Mouse (Mus musculus) neural tube, embryonic 11.5 days (tissue): ENCODE data around the gene Gskip. TPM values are rescaled to one million over a fixed set of nuclear protein-coding genes. Genes with fewer than 3 reads are reported as not detected.

Experiments
- ATAC-seq: fragments of 200-750 bp; cut with Nextera tagmentation; 2 replicates; pipeline ENCODE4 v1.8.0; 2017; ENCODE audit warnings: moderate number of reproducible peaks, mild to moderate bottlenecking, moderate TSS enrichment, moderate library complexity; ENCODE audit not compliant: insufficient read depth, low FRiP score, low TSS enrichment
- DNase-seq: peaks from one replicate; pipeline ENCODE4 v3.0.0-alpha.2; 2015; ENCODE audit warnings: low spot score
- H3K27ac ChIP-seq: fragments of 300-500 bp; sonication (generic); 2 replicates; pipeline ENCODE4 v1.5.1; 2014; ENCODE audit warnings: low read depth, mild to moderate bottlenecking, low read length
- H3K27me3 ChIP-seq: fragments of 300-500 bp; sonication (generic); 2 replicates; pipeline ENCODE4 v1.6.1; 2014; ENCODE audit warnings: mild to moderate bottlenecking, low read length, mixed read lengths; ENCODE audit not compliant: control insufficient read depth, insufficient read depth
- H3K36me3 ChIP-seq: fragments of 300-500 bp; sonication (generic); 2 replicates; pipeline ENCODE4 v1.6.1; 2014; ENCODE audit warnings: mild to moderate bottlenecking, low read length, moderate library complexity, mixed read lengths; ENCODE audit not compliant: control insufficient read depth, insufficient read depth
- H3K4me1 ChIP-seq: fragments of 300-500 bp; sonication (generic); 2 replicates; pipeline ENCODE4 v1.6.1; 2014; ENCODE audit warnings: low read length, mixed read lengths; ENCODE audit not compliant: control insufficient read depth, insufficient read depth
- H3K4me2 ChIP-seq: fragments of 300-500 bp; sonication (generic); 2 replicates; pipeline ENCODE4 v1.6.1; 2014; ENCODE audit warnings: low read depth, mild to moderate bottlenecking, moderate library complexity
- H3K4me3 ChIP-seq: fragments of 300-500 bp; sonication (generic); 2 replicates; pipeline ENCODE4 v1.5.1; 2014; ENCODE audit warnings: low read depth, low read length
- H3K9ac ChIP-seq: fragments of 300-500 bp; sonication (generic); 2 replicates; pipeline ENCODE4 v1.6.1; 2014; ENCODE audit warnings: mild to moderate bottlenecking, low read length
- H3K9me3 ChIP-seq: fragments of 300-500 bp; sonication (generic); 2 replicates; pipeline ENCODE4 v1.6.1; 2016; ENCODE audit warnings: low read length; ENCODE audit not compliant: control insufficient read depth
- WGBS: fragments of 180-500 bp; shearing (Covaris S2); extraction: QIAGEN DNeasy Blood & Tissue Kit; methylation state at CpG from one replicate; pipeline ENCODE4 v1.1.7; 2014; 5-methylcytosine and 5-hydroxymethylcytosine counted together
- polyA plus RNA-seq: library from polyadenylated mRNA; unstranded; fragments of >200 nt; fragmentation: Nextera tagmentation; extraction: Ambion mirVana; gene quantifications from 2 replicates; pipeline ENCODE4 v1.2.1, GENCODE M21; 2014

Gene Gskip
- polyA plus RNA-seq, 1 experiment from 2014 or later: 40.7 TPM

GRCm38 (mm10) chr12:105727964-105728363, 43.3 kb downstream of the Gskip start:
- DNase-seq (no peak), ATAC-seq (no peak)
- no peak overlapping the region for H3K4me3 ChIP-seq
- H3K27ac ChIP-seq: no peak overlapping the region
- H3K36me3 ChIP-seq: no peaks in the 10 kb centered on the region
- H3K27me3 ChIP-seq: no peaks in the 10 kb centered on the region
- H3K4me2 ChIP-seq: no peak overlapping the region
- WGBS: 27% methylated on average over 8 of the region's 8 CpGs
- H3K9me3 ChIP-seq: no peaks in the 10 kb centered on the region
- H3K4me1 ChIP-seq: no peaks in the 10 kb centered on the region
- H3K9ac ChIP-seq: no peak overlapping the region

- Histone ChIP-seq H3K36me3 (no peaks in the 10 kb centered on the region), H3K4me1 (no peaks in the 10 kb centered on the region), H3K9me3 (no peaks in the 10 kb centered on the region), H3K9ac (no peak overlapping the region), H3K27me3 (no peaks in the 10 kb centered on the region), H3K4me2 (no peak overlapping the region), H3K4me3 (no peak overlapping the region), H3K27ac (no peak overlapping the region)
- no peak for DNase-seq
- no peak for ATAC-seq
- 85% methylated on average over 6 of the region's 6 CpGs for WGBS
Measured at GRCm38 (mm10) chr12:105730851-105731460, 46.3 kb downstream of the Gskip start.

GRCm38 (mm10) chr12:105733370-105734159, 48.9 kb downstream of the Gskip start:
- 70% methylated on average over 9 of the region's 9 CpGs for WGBS
- no peak overlapping the region for H3K4me3 ChIP-seq
- H3K9me3 ChIP-seq: no peaks in the 10 kb centered on the region
- no peak overlapping the region for H3K9ac ChIP-seq
- ATAC-seq (no peak), DNase-seq (no peak)
- H3K27ac ChIP-seq: no peak overlapping the region
- no peaks in the 10 kb centered on the region for H3K4me1 ChIP-seq
- H3K4me2 ChIP-seq: no peak overlapping the region
- no peaks in the 10 kb centered on the region for H3K36me3 ChIP-seq
- H3K27me3 ChIP-seq: no peaks in the 10 kb centered on the region

- ATAC-seq (no peak), DNase-seq (no peak)
- 87% methylated on average over 7 of the region's 7 CpGs for WGBS
Measured at GRCm38 (mm10) chr12:105735226-105735888, 50.7 kb downstream of the Gskip start.

GRCm38 (mm10) chr12:105735889-105736251, 51.2 kb downstream of the Gskip start:
- WGBS: 88% methylated on average over 6 of the region's 6 CpGs
- no peak for ATAC-seq
- H3K27ac ChIP-seq: no peak overlapping the region

More at GRCm38 (mm10) chr12:105735226-105735888, 50.7 kb downstream of the Gskip start:
- no peaks in the 10 kb centered on the region for H3K4me1 ChIP-seq
- H3K27ac ChIP-seq: no peak overlapping the region
- no peak overlapping the region for H3K9ac ChIP-seq
- no peaks in the 10 kb centered on the region for H3K36me3 ChIP-seq
- no peaks in the 10 kb centered on the region for H3K27me3 ChIP-seq
- no peaks in the 10 kb centered on the region for H3K9me3 ChIP-seq
- no peak overlapping the region for H3K4me3 ChIP-seq
- H3K4me2 ChIP-seq: no peak overlapping the region

GRCm38 (mm10) chr12:105738316-105739096, 53.9 kb downstream of the Gskip start:
- Histone ChIP-seq H3K4me1 (no peaks in the 10 kb centered on the region), H3K36me3 (no peaks in the 10 kb centered on the region)
- 77% methylated on average over 15 of the region's 15 CpGs for WGBS

More at GRCm38 (mm10) chr12:105735889-105736251, 51.2 kb downstream of the Gskip start:
- Histone ChIP-seq H3K27me3 (no peaks in the 10 kb centered on the region), H3K4me1 (no peaks in the 10 kb centered on the region), H3K4me2 (no peak overlapping the region), H3K36me3 (no peaks in the 10 kb centered on the region), H3K9ac (no peak overlapping the region), H3K9me3 (no peaks in the 10 kb centered on the region), H3K4me3 (no peak overlapping the region)
- DNase-seq: no peak

GRCm38 (mm10) chr12:105739656-105740055, 55.0 kb downstream of the Gskip start:
- DNase-seq: no peak
- Histone ChIP-seq H3K4me1 (no peaks in the 10 kb centered on the region), H3K4me3 (no peak overlapping the region), H3K27me3 (no peaks in the 10 kb centered on the region), H3K4me2 (no peak overlapping the region), H3K27ac (no peak overlapping the region), H3K36me3 (no peaks in the 10 kb centered on the region), H3K9ac (no peak overlapping the region), H3K9me3 (no peaks in the 10 kb centered on the region)
- 91% methylated on average over 8 of the region's 8 CpGs for WGBS
- no peak for ATAC-seq

More at GRCm38 (mm10) chr12:105738316-105739096, 53.9 kb downstream of the Gskip start:
- Histone ChIP-seq H3K9ac (no peak overlapping the region), H3K27me3 (no peaks in the 10 kb centered on the region), H3K4me3 (no peak overlapping the region), H3K4me2 (no peak overlapping the region), H3K9me3 (no peaks in the 10 kb centered on the region), H3K27ac (no peak overlapping the region)
- DNase-seq (no peak), ATAC-seq (no peak)

GRCm38 (mm10) chr12:105748114-105748513, 63.5 kb downstream of the Gskip start:
- H3K27me3 ChIP-seq: no peaks in the 10 kb centered on the region
- no peaks in the 10 kb centered on the region for H3K9me3 ChIP-seq
- no peak overlapping the region for H3K27ac ChIP-seq
- ATAC-seq (no peak), DNase-seq (no peak)
- no peaks in the 10 kb centered on the region for H3K4me1 ChIP-seq
- no peaks in the 10 kb centered on the region for H3K36me3 ChIP-seq
- no peak overlapping the region for H3K9ac ChIP-seq
- no peak overlapping the region for H3K4me3 ChIP-seq
- WGBS: 88% methylated on average over 5 of the region's 5 CpGs
- H3K4me2 ChIP-seq: no peak overlapping the region
